Mouse (Mus musculus) ovary, postnatal 14 days (tissue): ENCODE measurements around the gene Tdrd1.

ENCODE experiments used
- DNase-seq: peaks from one replicate; pipeline ENCODE4 v3.0.0; 2022; ENCODE audit warnings: low spot score

Gene Tdrd1

GRCm38 (mm10) chr19:56829267-56829666 lies 3.3 kb downstream of the Tdrd1 start:
- DNase-seq = no peak

DNA sequence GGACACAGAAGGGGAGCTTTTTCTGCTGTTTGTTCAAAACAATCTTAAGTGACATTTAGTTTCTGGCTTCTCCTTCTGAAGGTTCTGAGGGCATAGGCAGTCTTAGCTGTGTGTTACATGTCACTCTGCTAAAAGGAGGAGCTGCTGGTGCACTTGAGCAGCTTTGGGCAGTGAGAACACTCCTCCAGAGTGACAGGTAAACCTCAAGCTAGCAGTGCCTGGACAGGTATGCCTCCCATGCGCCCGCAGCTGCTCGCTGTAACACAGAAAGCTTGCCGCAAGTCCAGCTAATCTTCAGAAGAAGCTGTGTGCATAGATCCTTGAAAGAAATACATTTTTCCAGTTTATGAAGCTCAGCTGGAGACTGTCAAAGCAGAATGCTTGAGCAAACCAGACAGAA lies 4.2 kb downstream of the Tdrd1 start:
- no peak for DNase-seq

DNA sequence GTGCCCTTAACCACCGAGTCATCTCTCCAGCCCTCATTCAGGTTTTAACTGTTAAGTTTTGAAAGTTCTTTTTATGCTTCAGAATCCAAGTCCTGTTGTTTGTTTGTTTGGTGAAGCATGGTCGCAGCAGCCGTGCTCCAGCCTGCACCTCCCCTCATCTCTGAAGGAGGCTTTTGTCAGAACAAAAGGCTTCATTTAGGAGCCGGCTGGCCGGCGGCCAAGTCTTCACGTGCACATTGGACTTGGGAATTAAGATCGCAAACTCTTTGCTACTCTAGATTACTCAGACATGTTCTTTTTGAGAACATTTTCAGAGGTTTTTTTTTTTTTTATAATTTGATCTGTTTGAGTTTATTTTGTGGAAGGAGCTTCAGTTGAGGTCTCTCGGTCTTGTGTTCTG lies 9.3 kb downstream of the Tdrd1 start:
- no peak for DNase-seq

DNA sequence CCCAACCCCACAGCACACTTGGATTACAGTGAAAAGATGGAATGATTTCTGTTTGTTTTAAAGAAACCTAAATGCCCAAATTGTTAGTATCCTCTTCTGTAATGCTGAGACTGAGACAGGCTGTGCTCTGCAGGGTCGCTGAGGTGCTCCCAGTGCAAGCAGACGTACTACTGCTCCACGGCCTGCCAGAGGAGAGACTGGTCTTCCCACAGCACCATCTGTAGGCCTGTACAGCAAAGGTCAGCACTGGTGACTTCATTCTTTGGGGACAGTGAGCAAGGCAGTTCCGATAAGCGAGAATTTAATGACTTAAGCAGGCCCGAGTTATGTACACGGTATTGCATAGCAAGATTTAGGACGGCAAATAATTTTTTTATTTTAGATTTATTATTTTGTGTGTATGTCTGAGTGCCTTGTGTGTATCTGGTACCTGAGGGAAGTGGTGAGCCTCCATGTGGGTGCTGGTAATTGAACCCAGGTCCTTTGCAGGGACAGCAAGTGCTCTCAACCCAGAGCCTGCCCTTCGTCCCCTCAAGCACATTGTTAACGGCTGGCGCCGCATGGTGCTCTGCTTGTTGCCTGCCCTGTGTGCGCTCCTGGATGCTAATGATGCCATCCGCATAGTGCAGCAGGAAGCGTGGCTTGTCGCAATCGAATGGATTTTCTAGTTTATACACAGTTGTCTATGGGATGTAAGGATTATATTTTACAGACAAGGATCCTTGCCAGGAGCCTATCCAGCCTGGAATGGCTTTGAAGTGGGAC lies 13.1 kb downstream of the Tdrd1 start:
- DNase-seq = no peak

- DNase-seq = no peak
Measured at GRCm38 (mm10) chr19:56842974-56843373, 17.0 kb downstream of the Tdrd1 start.

DNA sequence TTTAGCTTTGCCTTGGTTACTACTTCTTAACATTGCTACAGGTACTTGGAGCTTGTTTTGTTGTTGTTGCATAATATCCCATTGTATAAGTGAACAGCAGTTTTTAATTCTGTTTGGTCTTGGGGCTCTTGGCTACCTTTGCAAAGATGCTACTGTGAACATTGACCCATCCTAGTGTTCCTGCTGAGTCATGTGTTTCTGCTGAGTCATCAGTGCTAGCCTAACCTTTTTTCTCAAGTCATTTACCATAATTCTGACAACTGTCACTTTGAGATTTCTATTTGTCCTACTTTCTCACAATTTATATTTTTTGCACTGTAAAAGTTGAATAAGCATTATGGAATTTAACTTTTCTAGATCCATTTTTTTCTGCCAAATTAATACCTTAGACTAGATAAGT lies 26.6 kb downstream of the Tdrd1 start:
- no peak for DNase-seq

DNA sequence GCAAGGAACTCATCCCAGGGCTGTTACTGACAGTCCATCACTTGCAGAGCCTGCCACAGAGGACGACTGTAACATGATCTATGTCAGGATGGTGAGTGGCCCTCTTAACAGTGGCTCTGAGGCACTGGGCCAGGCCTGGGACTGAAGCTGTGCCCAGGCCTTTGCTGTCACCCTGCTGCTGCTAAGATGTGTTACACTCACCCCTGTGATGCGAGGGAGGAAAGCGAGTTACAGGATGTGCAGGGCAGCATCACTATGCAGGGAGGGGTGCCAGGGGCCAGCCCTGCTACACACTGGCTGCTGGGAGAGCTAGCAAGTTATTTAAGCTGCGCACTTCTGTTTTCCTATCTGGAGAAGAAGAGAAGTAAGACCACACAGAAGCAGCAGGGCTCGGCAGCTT lies 30.4 kb downstream of the Tdrd1 start:
- DNase-seq = no peak

- DNase-seq = no peak
Measured at GRCm38 (mm10) chr19:56867701-56868100, 41.7 kb downstream of the Tdrd1 start.

- DNase-seq = no peak
Measured at GRCm38 (mm10) chr19:56873816-56874600, 48.0 kb downstream of the Tdrd1 start, which contains the start of gene Vwa2. Vwa2 (plus strand) TSS chr19:56874249.

GRCm38 (mm10) chr19:56874601-56875315 lies 48.7 kb downstream of the Tdrd1 start:
- DNase-seq = no peak

DNA sequence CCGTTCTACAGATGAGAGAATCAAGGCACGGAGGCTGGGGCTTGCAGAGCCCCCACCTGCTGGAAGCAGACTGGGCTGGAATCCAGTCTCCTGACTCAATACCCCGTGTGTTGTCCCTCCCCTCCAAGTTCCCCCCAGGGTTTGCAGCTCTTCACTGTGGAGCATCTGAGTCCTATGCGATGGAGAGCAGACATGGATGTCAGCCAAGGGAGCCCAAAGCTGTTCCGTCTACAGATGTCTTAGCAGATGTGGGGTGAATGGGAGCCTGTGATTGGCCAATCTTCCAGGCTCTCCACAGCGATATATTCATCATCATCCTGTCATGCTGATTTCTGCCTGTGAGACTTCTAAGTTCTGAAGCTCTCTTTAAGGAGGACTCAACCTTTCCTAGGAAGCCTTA lies 51.4 kb downstream of the Tdrd1 start:
- DNase-seq = no peak

DNA sequence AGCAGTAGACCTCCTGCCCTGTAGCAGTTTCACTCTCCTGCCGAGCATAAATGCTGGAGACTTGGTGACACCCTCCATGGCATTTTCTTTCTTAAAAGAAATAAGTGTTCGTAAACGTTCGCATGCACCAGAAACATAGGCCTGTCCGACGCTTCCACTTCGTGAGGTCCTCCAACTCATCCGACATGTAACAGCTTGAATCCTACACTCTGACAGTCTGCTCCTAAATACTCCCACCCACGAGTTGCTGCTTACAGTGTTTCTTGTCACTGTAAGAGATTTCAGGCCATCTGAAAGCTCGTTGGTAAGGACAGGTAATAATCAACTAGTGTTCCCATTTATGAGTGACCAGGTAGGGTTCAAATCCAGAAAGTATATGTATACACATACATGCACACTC lies 61.9 kb downstream of the Tdrd1 start:
- no peak for DNase-seq

GRCm38 (mm10) chr19:56888654-56889053 lies 62.6 kb downstream of the Tdrd1 start:
- no peak for DNase-seq

DNA sequence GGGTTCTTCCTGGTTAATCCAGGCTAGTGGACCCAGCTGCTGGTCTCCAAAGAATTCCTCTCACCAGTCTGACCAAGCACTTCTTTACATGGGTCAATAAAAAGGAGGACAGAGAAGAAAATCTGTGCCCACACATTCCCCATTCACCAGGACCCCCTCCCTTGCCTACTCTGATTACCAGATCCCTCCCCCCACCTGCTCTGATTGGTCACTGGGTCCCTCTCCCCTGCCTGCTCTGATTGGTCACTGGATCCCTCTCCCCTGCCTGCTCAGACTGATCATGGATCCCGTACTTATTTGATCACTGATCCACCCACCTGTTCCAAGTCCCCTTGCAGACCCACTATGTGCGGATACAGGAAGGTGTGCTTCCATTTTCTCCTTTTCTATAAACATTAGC lies 65.4 kb downstream of the Tdrd1 start:
- no peak for DNase-seq

DNA sequence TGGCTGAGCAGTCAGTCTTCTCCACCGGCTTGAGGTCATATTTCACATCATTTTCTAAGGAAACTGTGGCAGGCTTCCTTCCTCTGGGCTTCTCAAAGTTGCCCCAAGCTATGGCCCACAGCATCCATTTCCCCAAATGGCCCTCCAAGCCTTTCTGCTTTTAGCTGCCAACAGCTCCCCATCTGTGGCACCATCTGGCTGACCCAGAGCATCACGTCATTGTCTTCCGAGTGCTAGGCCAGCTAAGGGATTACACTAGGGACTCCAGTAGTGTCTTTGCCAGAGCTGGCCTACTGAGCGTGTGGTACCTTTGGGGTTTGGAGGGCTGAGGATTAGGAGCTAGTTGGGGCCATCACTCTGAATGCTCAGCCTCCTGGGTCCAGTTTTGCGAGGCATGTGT lies 66.6 kb downstream of the Tdrd1 start:
- DNase-seq = no peak

DNA sequence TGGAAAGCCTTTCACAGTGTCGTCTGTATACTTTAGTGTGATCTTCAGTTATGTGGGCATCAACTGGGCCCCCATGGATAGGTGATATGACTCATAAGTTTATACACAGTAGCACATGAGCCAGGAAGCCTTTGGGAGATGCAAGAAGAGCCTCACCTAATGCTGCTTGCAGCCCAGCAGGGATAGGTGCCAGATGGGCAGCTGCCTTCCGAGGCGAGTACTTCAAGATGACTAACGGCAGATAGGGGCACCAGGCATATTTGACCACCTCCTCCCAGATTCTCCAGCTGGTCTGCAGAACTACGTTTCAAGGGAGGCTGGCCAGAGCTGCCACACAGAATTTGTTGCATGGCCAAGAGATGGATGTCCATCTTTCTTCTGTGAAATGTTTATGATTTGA lies 67.3 kb downstream of the Tdrd1 start:
- no peak for DNase-seq

DNA sequence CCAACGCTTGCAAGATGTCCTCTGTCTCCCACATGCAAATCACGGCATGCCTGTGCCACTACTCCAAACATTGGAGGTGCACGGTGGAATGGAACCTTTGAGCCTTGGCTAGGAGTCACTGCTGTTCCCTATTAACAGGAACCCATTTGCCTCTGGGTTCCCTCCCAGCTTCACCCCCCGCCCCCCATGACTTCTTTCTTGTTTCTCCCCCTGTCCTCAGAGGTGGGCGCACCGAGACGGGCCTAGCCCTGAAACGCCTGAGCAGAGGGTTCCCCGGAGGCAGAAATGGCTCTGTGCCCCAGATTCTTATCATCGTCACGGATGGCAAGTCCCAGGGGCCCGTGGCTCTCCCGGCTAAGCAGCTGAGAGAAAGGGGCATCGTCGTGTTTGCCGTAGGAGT lies 71.6 kb downstream of the Tdrd1 start:
- no peak for DNase-seq

DNA sequence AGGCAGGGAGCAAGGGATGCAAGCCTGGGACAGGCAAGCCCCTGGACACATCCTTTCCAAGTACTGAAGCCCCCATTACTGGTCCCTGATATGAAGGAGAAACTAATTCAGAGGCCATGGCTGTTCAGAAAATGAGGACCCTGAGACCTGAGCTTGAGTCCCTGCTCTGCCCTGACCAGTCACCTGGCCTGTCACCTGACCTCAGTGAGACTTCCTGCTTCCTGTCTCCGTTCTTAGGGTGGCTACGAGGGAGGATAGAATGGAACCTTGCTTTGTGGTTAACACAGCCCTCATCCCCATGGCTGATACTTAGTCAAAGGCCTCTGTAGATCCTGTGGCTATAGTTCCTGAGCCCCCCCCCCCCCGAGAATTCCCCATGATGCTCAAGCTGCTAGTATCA lies 78.1 kb downstream of the Tdrd1 start:
- DNase-seq = no peak

DNA sequence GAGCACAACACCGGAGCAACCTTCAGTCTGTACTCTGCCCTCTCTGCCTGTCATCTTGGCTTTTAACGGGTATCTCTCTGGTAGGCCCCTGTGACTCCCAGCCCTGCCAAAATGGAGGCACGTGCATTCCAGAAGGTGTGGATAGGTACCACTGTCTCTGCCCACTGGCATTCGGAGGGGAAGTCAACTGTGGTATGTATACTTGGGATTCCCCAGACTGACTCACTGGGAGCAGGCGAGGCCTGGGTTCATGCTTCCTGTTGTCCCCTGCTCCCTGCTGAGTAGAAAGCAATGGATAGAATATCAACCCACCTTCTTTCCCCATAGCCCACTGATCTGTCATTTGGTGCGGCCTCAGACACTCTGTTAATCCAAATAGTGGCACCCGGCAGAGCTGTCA lies 79.4 kb downstream of the Tdrd1 start:
- DNase-seq = no peak

- DNase-seq = no peak
Measured at GRCm38 (mm10) chr19:56907850-56908249, 81.8 kb downstream of the Tdrd1 start.

DNA sequence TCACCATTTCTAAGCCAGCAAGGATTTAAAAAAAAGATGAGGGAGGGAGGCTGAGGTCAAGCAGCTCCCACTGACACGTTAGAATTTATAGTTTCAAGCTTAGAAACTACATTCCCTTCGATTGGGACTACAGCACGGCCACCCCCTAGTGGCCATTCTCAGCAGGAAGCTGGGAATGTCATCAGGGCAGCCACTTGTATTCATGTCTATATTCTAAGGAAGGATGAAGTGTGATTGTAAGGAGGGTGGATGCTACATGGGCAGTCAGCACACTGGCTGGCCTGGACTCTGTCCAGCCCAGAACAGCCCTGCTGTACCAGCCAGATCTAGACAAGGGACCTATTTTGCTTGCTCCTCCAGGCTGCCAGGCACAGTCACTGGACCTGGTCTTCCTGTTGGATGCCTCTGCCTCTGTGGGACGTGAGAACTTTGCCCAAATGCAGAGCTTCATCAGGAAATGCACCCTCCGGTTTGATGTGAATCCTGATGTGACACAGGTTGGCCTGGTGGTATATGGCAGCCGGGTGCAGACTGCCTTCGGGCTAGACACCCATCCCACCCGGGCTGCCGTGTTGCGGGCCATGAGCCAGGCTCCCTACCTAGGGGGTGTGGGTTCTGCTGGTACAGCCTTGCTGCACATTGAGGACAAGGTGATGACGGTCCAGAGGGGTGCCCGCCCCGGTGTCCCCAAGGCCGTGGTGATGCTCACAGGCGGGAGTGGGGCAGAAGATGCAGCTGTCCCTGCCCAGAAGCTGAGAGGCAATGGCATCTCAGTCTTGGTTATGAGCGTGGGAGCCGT lies 82.7 kb downstream of the Tdrd1 start:
- no peak for DNase-seq

DNA sequence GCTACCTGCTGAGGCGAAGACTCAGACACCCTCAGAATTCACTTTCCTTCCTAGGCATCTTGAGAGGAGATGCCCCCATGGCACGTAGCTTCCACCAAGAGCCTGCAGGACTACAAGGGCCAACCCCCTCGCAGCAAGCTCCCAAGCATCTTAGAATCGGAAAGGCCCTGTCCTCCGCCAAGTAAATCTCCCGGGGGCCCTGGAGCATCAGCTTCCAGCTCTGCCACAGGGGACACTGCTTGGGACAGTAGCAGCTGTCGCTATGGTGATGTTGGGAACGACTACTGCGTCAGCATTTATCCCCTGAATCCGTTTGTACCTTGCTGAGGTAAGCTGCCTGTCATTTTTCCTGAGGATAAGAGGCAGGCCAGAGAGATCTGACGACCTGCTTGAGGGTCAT lies 84.6 kb downstream of the Tdrd1 start:
- no peak for DNase-seq
